Mouse (Mus musculus): Measurements from ENCODE around the gene Ica1. TPM values are rescaled to one million over a fixed set of nuclear protein-coding genes. Genes with fewer than 3 reads are reported as not detected.

The Ica1 gene
- polyA plus RNA-seq, 1 experiment from 2014 or later = 37.0 TPM

- Histone ChIP-seq H3K9me3 (no peaks in the 10 kb centered on the region), H3K36me3 (no peaks in the 10 kb centered on the region), H3K27me3 (no peaks in the 10 kb centered on the region), H3K9ac (no peak overlapping the region), H3K4me2 (no peak overlapping the region), H3K4me1 (no peaks in the 10 kb centered on the region), H3K4me3 (no peak overlapping the region), H3K27ac (no peak overlapping the region)
- 90% methylated on average over 7 of the region's 7 CpGs for WGBS
- no peak for ATAC-seq (ENCODE audit: borderline replicate concordance, extremely low read depth, low FRiP score, low TSS enrichment)
Measured at GRCm38 (mm10) chr6:8717967-8718366, 60.3 kb downstream of the Ica1 start.

- no peak for ATAC-seq (ENCODE audit: borderline replicate concordance, extremely low read depth, low FRiP score, low TSS enrichment)
- 90% methylated on average over 2 of the region's 2 CpGs for WGBS
Measured at GRCm38 (mm10) chr6:8716539-8716938, 61.7 kb downstream of the Ica1 start.

GRCm38 (mm10) chr6:8711246-8711645 lies 67.0 kb downstream of the Ica1 start:
- no peak overlapping the region for H3K4me2 ChIP-seq
- WGBS = 73% methylated on average over 5 of the region's 5 CpGs
- H3K36me3 ChIP-seq = no peaks in the 10 kb centered on the region
- H3K4me1 ChIP-seq = no peaks in the 10 kb centered on the region
- H3K9me3 ChIP-seq = no peaks in the 10 kb centered on the region
- H3K27ac ChIP-seq = no peak overlapping the region
- no peak overlapping the region for H3K9ac ChIP-seq
- H3K27me3 ChIP-seq = no peaks in the 10 kb centered on the region
- no peak overlapping the region for H3K4me3 ChIP-seq
- no peak for ATAC-seq (ENCODE audit: borderline replicate concordance, extremely low read depth, low FRiP score, low TSS enrichment)

More at GRCm38 (mm10) chr6:8716539-8716938, 61.7 kb downstream of the Ica1 start:
- Histone ChIP-seq H3K36me3 (no peaks in the 10 kb centered on the region), H3K27ac (no peak overlapping the region), H3K4me2 (no peak overlapping the region), H3K9me3 (no peaks in the 10 kb centered on the region), H3K4me3 (no peak overlapping the region), H3K4me1 (no peaks in the 10 kb centered on the region), H3K27me3 (no peaks in the 10 kb centered on the region), H3K9ac (no peak overlapping the region)

GRCm38 (mm10) chr6:8694636-8695514 lies 83.4 kb downstream of the Ica1 start:
- Histone ChIP-seq H3K4me1 (peaks cover 12% of the 10 kb centered on the region), H3K4me2 (no peak overlapping the region), H3K9ac (no peak overlapping the region), H3K27me3 (no peaks in the 10 kb centered on the region), H3K27ac (peak overlapping the region; percentile 15), H3K4me3 (no peak overlapping the region), H3K36me3 (no peaks in the 10 kb centered on the region), H3K9me3 (no peaks in the 10 kb centered on the region)
- ATAC-seq (ENCODE audit: borderline replicate concordance, extremely low read depth, low FRiP score, low TSS enrichment) = peak; percentile 72; the same call in 1 of the 2 replicates
- 34% methylated on average over 12 of the region's 12 CpGs for WGBS

GRCm38 (mm10) chr6:8693926-8694635 lies 84.2 kb downstream of the Ica1 start:
- WGBS = 41% methylated on average over 10 of the region's 10 CpGs
- no peaks in the 10 kb centered on the region for H3K27me3 ChIP-seq
- no peaks in the 10 kb centered on the region for H3K36me3 ChIP-seq
- no peak overlapping the region for H3K9ac ChIP-seq
- H3K4me1 ChIP-seq = peaks cover 12% of the 10 kb centered on the region
- no peak overlapping the region for H3K4me2 ChIP-seq
- no peak overlapping the region for H3K4me3 ChIP-seq
- no peaks in the 10 kb centered on the region for H3K9me3 ChIP-seq
- ATAC-seq (ENCODE audit: borderline replicate concordance, extremely low read depth, low FRiP score, low TSS enrichment) = 0 out of 2 replicates have a peak, but pooled peaks have one; percentile 27
- peak overlapping the region; percentile 15 for H3K27ac ChIP-seq

GRCm38 (mm10) chr6:8693141-8693881 lies 85.0 kb downstream of the Ica1 start:
- Histone ChIP-seq H3K36me3 (no peaks in the 10 kb centered on the region), H3K9ac (no peak overlapping the region), H3K9me3 (no peaks in the 10 kb centered on the region), H3K4me3 (no peak overlapping the region), H3K27me3 (no peaks in the 10 kb centered on the region), H3K27ac (no peak overlapping the region), H3K4me2 (no peak overlapping the region), H3K4me1 (peaks cover 12% of the 10 kb centered on the region)
- WGBS = 68% methylated on average over 11 of the region's 11 CpGs
- no peak for ATAC-seq (ENCODE audit: borderline replicate concordance, extremely low read depth, low FRiP score, low TSS enrichment)

GRCm38 (mm10) chr6:8691199-8691975 lies 86.9 kb downstream of the Ica1 start:
- no peak for ATAC-seq (ENCODE audit: borderline replicate concordance, extremely low read depth, low FRiP score, low TSS enrichment)
- Histone ChIP-seq H3K27ac (no peak overlapping the region), H3K4me3 (no peak overlapping the region), H3K9ac (no peak overlapping the region), H3K9me3 (no peaks in the 10 kb centered on the region), H3K4me2 (no peak overlapping the region), H3K4me1 (peaks cover 17% of the 10 kb centered on the region), H3K27me3 (no peaks in the 10 kb centered on the region), H3K36me3 (no peaks in the 10 kb centered on the region)
- 59% methylated on average over 2 of the region's 2 CpGs for WGBS

GRCm38 (mm10) chr6:8690441-8690840 lies 87.8 kb downstream of the Ica1 start:
- no peaks in the 10 kb centered on the region for H3K27me3 ChIP-seq
- no peak overlapping the region for H3K4me2 ChIP-seq
- 36% methylated on average over 3 of the region's 3 CpGs for WGBS
- no peak for ATAC-seq (ENCODE audit: borderline replicate concordance, extremely low read depth, low FRiP score, low TSS enrichment)
- no peak overlapping the region for H3K27ac ChIP-seq
- no peaks in the 10 kb centered on the region for H3K36me3 ChIP-seq
- H3K4me1 ChIP-seq = peaks cover 17% of the 10 kb centered on the region
- H3K4me3 ChIP-seq = no peak overlapping the region
- no peak overlapping the region for H3K9ac ChIP-seq
- H3K9me3 ChIP-seq = no peaks in the 10 kb centered on the region

GRCm38 (mm10) chr6:8686678-8687580 lies 91.4 kb downstream of the Ica1 start:
- WGBS = 72% methylated on average over 14 of the region's 14 CpGs
- no peak for ATAC-seq (ENCODE audit: borderline replicate concordance, extremely low read depth, low FRiP score, low TSS enrichment)
- H3K9me3 ChIP-seq = no peaks in the 10 kb centered on the region
- H3K36me3 ChIP-seq = no peaks in the 10 kb centered on the region
- no peak overlapping the region for H3K27ac ChIP-seq
- no peaks in the 10 kb centered on the region for H3K27me3 ChIP-seq
- no peak overlapping the region for H3K9ac ChIP-seq
- no peak overlapping the region for H3K4me3 ChIP-seq
- 0 out of 2 replicates have a peak, but pooled peaks cover 4% of the 10 kb centered on the region for H3K4me1 ChIP-seq
- no peak overlapping the region for H3K4me2 ChIP-seq

GRCm38 (mm10) chr6:8683379-8683778 lies 94.9 kb downstream of the Ica1 start:
- H3K27ac ChIP-seq = no peak overlapping the region
- 0 out of 2 replicates have a peak, but pooled peaks cover 4% of the 10 kb centered on the region for H3K4me1 ChIP-seq
- WGBS = 79% methylated on average over 10 of the region's 10 CpGs
- ATAC-seq (ENCODE audit: borderline replicate concordance, extremely low read depth, low FRiP score, low TSS enrichment) = no peak
- no peaks in the 10 kb centered on the region for H3K36me3 ChIP-seq
- no peak overlapping the region for H3K4me2 ChIP-seq
- no peaks in the 10 kb centered on the region for H3K27me3 ChIP-seq
- no peak overlapping the region for H3K4me3 ChIP-seq
- no peak overlapping the region for H3K9ac ChIP-seq
- no peaks in the 10 kb centered on the region for H3K9me3 ChIP-seq
